Mouse (Mus musculus): ENCODE measurements around the gene Ablim2. TPM values are rescaled to one million over a fixed set of nuclear protein-coding genes. Genes with fewer than 3 reads are reported as not detected.

Ablim2 gene
- polyA plus RNA-seq, 1 experiment from 2014 or later: 0.09 TPM

DNA sequence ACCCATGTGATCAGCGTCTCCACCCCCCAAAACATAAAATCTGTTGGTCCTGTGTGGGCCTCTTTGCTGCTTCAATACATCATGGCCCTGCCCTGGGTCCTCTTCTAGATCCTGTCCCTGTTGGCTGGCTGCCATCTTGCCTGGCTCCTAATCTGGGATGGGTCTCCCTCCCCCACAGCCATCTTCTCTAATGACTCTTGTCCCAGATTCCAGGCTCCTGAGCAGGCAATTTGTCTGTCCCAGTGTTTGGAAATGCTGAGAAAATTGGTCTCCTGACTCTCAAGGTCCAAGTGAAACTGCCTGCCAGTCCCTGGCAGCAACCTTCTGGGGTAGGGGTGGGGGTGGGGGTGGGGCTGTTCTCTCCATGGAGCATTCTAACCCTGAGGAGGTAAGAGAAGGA, 37.8 kb upstream of the Ablim2 start:
- no peak for DNase-seq (ENCODE audit: low spot score)
- 81% methylated on average over 1 of the region's 1 CpGs for WGBS

DNA sequence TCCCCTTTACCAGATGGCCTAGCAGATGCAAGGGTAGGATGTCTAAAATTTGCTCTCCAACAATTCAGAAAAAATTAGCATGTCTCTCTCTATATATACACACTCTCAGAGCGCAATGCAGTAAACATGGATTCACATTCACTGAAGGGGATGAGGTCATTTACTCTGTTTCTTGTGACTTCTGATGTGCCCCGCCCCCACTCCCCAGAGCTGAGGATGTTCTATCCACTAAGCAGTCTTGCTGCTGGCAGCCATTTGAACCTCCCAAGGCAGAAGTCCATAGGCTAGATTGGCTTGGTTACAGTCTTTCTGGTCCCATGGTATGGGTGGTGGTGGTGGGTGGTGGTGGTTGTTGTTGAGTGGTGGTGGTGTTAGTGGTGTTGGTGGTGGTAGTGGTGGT, 35.7 kb upstream of the Ablim2 start:
- H3K4me2 ChIP-seq (ENCODE audit: low read depth, low read length, severe bottlenecking): no peak overlapping the region
- H3K9me3 ChIP-seq (ENCODE audit: control insufficient read depth, low read length): no peaks in the 10 kb centered on the region
- no peaks in the 10 kb centered on the region for H3K4me1 ChIP-seq (replicated peaks; ENCODE audit: control insufficient read depth, insufficient read depth, low read length)
- WGBS: 90% methylated on average over 2 of the region's 2 CpGs
- no peaks in the 10 kb centered on the region for H3K36me3 ChIP-seq (ENCODE audit: control insufficient read depth, insufficient read depth, low read length)
- H3K27ac ChIP-seq (ENCODE audit: low read depth, low read length): no peak overlapping the region
- no peak overlapping the region for H3K4me3 ChIP-seq (ENCODE audit: low read depth, low read length)
- DNase-seq (ENCODE audit: low spot score): no peak
- H3K9ac ChIP-seq (ENCODE audit: low read length): no peak overlapping the region
- ATAC-seq (replicated peaks; ENCODE audit: low FRiP score): no peak
- H3K27me3 ChIP-seq (ENCODE audit: control insufficient read depth, insufficient read depth, low read length): no peaks in the 10 kb centered on the region

More for the DNA sequence above, 37.8 kb upstream of the Ablim2 start:
- no peaks in the 10 kb centered on the region for H3K9me3 ChIP-seq (ENCODE audit: control insufficient read depth, low read length)
- H3K27me3 ChIP-seq (ENCODE audit: control insufficient read depth, insufficient read depth, low read length): no peaks in the 10 kb centered on the region
- no peak overlapping the region for H3K4me2 ChIP-seq (ENCODE audit: low read depth, low read length, severe bottlenecking)
- H3K4me3 ChIP-seq (ENCODE audit: low read depth, low read length): no peak overlapping the region
- H3K27ac ChIP-seq (ENCODE audit: low read depth, low read length): no peak overlapping the region
- ATAC-seq (replicated peaks; ENCODE audit: low FRiP score): no peak
- no peaks in the 10 kb centered on the region for H3K36me3 ChIP-seq (ENCODE audit: control insufficient read depth, insufficient read depth, low read length)
- H3K4me1 ChIP-seq (replicated peaks; ENCODE audit: control insufficient read depth, insufficient read depth, low read length): no peaks in the 10 kb centered on the region
- H3K9ac ChIP-seq (ENCODE audit: low read length): no peak overlapping the region

DNA sequence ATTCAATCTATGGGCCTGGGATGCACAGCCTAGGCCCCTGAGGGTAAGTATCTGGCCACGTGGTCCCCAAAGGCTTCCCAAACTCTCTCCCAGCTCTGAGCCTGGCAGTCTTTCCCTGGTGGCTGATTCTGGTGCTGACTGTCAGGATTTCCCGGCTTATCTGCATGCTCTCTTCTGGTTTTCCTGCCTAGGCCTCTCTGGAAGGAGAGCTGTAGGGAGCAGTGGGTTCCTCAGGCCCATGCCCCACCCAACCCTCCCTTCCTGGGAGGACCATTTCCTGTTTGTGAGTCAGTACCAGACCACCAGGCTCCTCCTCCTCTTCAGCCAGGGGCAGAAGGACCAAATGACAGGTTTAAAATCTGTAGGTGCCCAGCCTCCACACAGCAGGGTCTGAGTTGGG, 35.0 kb upstream of the Ablim2 start:
- Histone ChIP-seq H3K4me3 (ENCODE audit: low read depth, low read length) (no peak overlapping the region), H3K27ac (ENCODE audit: low read depth, low read length) (no peak overlapping the region), H3K4me2 (ENCODE audit: low read depth, low read length, severe bottlenecking) (no peak overlapping the region), H3K4me1 (replicated peaks; ENCODE audit: control insufficient read depth, insufficient read depth, low read length) (no peaks in the 10 kb centered on the region), H3K36me3 (ENCODE audit: control insufficient read depth, insufficient read depth, low read length) (no peaks in the 10 kb centered on the region), H3K9ac (ENCODE audit: low read length) (no peak overlapping the region), H3K27me3 (ENCODE audit: control insufficient read depth, insufficient read depth, low read length) (no peaks in the 10 kb centered on the region), H3K9me3 (ENCODE audit: control insufficient read depth, low read length) (no peaks in the 10 kb centered on the region)
- WGBS: 44% methylated on average over 2 of the region's 2 CpGs
- ATAC-seq (replicated peaks; ENCODE audit: low FRiP score) (no peak), DNase-seq (ENCODE audit: low spot score) (no peak)

DNA sequence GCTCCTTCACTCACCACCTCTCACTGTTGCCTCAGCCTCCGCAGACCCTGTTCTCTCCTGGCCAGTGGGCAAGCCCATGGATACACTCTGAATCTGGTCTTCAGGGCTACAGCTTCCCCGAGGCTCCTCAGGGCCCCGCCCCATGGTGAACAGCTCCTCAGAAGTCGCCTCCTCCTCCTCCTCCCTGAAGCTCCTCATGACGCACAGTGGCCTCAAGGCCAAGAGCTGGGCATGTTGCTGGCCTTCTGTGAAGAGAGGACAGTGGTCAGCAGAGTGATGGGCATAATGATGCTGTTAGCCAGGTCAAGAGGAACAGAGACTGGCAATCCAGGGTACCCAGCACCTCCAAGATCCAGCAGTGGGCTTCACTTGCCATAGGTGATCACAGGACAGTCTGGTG, 33.8 kb upstream of the Ablim2 start:
- no peaks in the 10 kb centered on the region for H3K27me3 ChIP-seq (ENCODE audit: control insufficient read depth, insufficient read depth, low read length)
- no peak overlapping the region for H3K9ac ChIP-seq (ENCODE audit: low read length)
- ATAC-seq (replicated peaks; ENCODE audit: low FRiP score): no peak
- no peak overlapping the region for H3K27ac ChIP-seq (ENCODE audit: low read depth, low read length)
- no peaks in the 10 kb centered on the region for H3K36me3 ChIP-seq (ENCODE audit: control insufficient read depth, insufficient read depth, low read length)
- H3K4me2 ChIP-seq (ENCODE audit: low read depth, low read length, severe bottlenecking): no peak overlapping the region
- H3K9me3 ChIP-seq (ENCODE audit: control insufficient read depth, low read length): no peaks in the 10 kb centered on the region
- 77% methylated on average over 4 of the region's 5 CpGs for WGBS
- no peaks in the 10 kb centered on the region for H3K4me1 ChIP-seq (replicated peaks; ENCODE audit: control insufficient read depth, insufficient read depth, low read length)
- no peak for DNase-seq (ENCODE audit: low spot score)
- no peak overlapping the region for H3K4me3 ChIP-seq (ENCODE audit: low read depth, low read length)

DNA sequence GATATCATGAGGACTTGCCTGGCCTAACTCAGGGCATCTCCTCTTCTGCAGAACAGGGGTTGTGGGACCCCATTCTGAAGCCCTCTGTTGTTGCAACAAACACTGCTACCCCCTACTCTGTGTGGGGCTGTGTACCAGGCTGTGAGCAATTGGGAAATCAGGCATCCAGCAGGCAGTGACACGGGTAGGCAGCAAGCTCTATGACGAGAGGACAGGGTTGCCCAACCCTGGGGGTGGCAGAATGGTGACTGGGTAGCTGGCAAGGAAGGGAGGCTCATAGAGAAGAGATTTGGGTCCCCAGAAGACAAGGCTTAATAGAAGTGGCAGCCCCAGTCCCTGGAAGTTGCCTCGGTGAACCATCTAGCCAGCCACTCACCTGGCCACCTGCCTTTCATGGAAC, 31.8 kb upstream of the Ablim2 start:
- H3K27me3 ChIP-seq (ENCODE audit: control insufficient read depth, insufficient read depth, low read length): no peaks in the 10 kb centered on the region
- H3K4me3 ChIP-seq (ENCODE audit: low read depth, low read length): no peak overlapping the region
- no peaks in the 10 kb centered on the region for H3K9me3 ChIP-seq (ENCODE audit: control insufficient read depth, low read length)
- H3K4me1 ChIP-seq (replicated peaks; ENCODE audit: control insufficient read depth, insufficient read depth, low read length): no peaks in the 10 kb centered on the region
- H3K27ac ChIP-seq (ENCODE audit: low read depth, low read length): no peak overlapping the region
- ATAC-seq (replicated peaks; ENCODE audit: low FRiP score) (no peak), DNase-seq (ENCODE audit: low spot score) (no peak)
- WGBS: 80% methylated on average over 3 of the region's 3 CpGs
- no peak overlapping the region for H3K4me2 ChIP-seq (ENCODE audit: low read depth, low read length, severe bottlenecking)
- H3K36me3 ChIP-seq (ENCODE audit: control insufficient read depth, insufficient read depth, low read length): no peaks in the 10 kb centered on the region
- no peak overlapping the region for H3K9ac ChIP-seq (ENCODE audit: low read length)

DNA sequence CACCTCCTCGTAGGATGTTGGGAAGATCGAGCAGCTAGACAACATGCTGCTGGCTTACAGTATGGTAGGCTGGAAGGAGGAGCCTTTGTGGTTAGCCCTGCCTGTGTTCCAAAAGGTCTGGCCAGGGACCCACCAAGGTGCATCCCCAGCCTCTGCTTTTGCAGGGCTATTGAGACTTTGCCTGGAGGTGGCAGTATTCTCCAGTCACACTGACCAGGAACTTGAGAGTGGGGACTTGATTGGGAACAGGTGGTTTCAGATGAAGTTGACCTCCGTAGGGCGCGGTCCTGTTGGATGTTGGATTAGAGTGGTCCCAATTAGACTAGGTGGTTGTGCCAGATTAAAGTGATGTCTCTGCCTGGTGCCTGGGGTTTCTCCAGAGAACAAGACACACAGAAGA, 30.2 kb upstream of the Ablim2 start:
- no peak for DNase-seq (ENCODE audit: low spot score)
- H3K4me3 ChIP-seq (ENCODE audit: low read depth, low read length): no peak overlapping the region
- no peaks in the 10 kb centered on the region for H3K9me3 ChIP-seq (ENCODE audit: control insufficient read depth, low read length)
- no peak overlapping the region for H3K27ac ChIP-seq (ENCODE audit: low read depth, low read length)
- 85% methylated on average over 5 of the region's 5 CpGs for WGBS
- no peaks in the 10 kb centered on the region for H3K36me3 ChIP-seq (ENCODE audit: control insufficient read depth, insufficient read depth, low read length)
- H3K27me3 ChIP-seq (ENCODE audit: control insufficient read depth, insufficient read depth, low read length): no peaks in the 10 kb centered on the region
- no peak for ATAC-seq (replicated peaks; ENCODE audit: low FRiP score)
- H3K4me2 ChIP-seq (ENCODE audit: low read depth, low read length, severe bottlenecking): no peak overlapping the region
- no peaks in the 10 kb centered on the region for H3K4me1 ChIP-seq (replicated peaks; ENCODE audit: control insufficient read depth, insufficient read depth, low read length)
- no peak overlapping the region for H3K9ac ChIP-seq (ENCODE audit: low read length)

DNA sequence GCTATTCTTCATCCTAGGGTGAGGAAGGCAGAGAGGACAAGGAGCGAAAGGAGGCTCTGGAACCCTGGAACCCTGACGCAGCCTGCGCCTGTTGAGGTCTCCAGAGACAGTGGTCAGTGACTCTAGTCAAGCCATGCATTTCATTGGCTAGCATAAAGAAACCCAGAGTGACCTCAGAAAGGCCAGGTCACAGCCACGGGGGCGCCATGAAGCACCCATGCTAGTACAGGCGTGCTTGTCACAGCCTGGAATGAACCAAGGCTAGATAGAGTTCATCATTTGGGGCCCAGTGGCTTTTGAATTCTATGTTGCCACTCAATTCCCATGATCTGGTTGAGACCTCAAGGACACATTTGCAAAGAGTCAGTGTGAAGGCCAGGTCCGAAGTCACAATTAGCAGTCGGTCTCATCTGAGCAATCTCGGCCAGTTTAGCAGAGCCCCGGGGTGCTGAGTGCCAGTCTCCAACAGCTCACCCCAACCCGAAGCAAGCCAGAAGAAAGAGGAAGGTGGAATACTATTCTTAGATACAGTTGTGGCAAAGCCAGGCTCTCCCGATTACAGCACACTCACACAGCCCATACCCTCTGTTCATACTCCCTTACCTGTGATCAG, 29.2 kb upstream of the Ablim2 start:
- Histone ChIP-seq H3K4me2 (ENCODE audit: low read depth, low read length, severe bottlenecking) (no peak overlapping the region), H3K9ac (ENCODE audit: low read length) (no peak overlapping the region), H3K36me3 (ENCODE audit: control insufficient read depth, insufficient read depth, low read length) (no peaks in the 10 kb centered on the region), H3K27ac (ENCODE audit: low read depth, low read length) (no peak overlapping the region), H3K4me3 (ENCODE audit: low read depth, low read length) (no peak overlapping the region), H3K4me1 (replicated peaks; ENCODE audit: control insufficient read depth, insufficient read depth, low read length) (no peaks in the 10 kb centered on the region), H3K9me3 (ENCODE audit: control insufficient read depth, low read length) (no peaks in the 10 kb centered on the region), H3K27me3 (ENCODE audit: control insufficient read depth, insufficient read depth, low read length) (no peaks in the 10 kb centered on the region)
- DNase-seq (ENCODE audit: low spot score) (no peak), ATAC-seq (replicated peaks; ENCODE audit: low FRiP score) (no peak)
- WGBS: 87% methylated on average over 12 of the region's 12 CpGs

DNA sequence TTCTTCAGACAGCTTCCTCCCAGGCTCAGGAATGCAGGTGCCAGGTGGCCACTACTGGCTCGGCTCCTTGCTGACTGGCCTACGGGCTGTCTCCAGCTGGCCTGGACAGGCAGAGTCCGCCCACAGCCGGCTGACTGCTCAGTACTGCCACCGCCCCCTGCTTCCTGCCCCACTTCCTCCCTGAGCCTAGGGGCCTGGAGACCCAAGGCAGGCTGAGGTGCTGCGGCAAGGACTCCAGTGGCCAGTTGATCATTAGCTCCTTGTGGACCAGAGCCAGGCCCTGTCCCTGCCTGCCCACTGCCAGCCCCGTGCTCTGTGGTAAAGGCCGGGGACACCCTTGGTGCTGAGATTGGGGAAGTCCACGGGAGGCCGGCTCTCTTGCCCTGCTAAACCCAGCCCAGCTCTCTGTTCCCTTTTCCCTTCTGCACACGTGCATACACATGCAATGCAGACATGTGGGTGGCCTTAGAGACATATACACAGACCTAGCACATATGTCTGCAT, 28.7 kb upstream of the Ablim2 start:
- Histone ChIP-seq H3K9ac (ENCODE audit: low read length) (no peak overlapping the region; the same call in 1 of the 2 replicates), H3K36me3 (ENCODE audit: control insufficient read depth, insufficient read depth, low read length) (no peaks in the 10 kb centered on the region), H3K4me1 (replicated peaks; ENCODE audit: control insufficient read depth, insufficient read depth, low read length) (no peaks in the 10 kb centered on the region), H3K4me3 (ENCODE audit: low read depth, low read length) (no peak overlapping the region), H3K4me2 (ENCODE audit: low read depth, low read length, severe bottlenecking) (no peak overlapping the region), H3K9me3 (ENCODE audit: control insufficient read depth, low read length) (no peaks in the 10 kb centered on the region), H3K27me3 (ENCODE audit: control insufficient read depth, insufficient read depth, low read length) (no peaks in the 10 kb centered on the region), H3K27ac (ENCODE audit: low read depth, low read length) (no peak overlapping the region)
- ATAC-seq (replicated peaks; ENCODE audit: low FRiP score) (no peak), DNase-seq (ENCODE audit: low spot score) (no peak)
- 64% methylated on average over 11 of the region's 11 CpGs for WGBS

DNA sequence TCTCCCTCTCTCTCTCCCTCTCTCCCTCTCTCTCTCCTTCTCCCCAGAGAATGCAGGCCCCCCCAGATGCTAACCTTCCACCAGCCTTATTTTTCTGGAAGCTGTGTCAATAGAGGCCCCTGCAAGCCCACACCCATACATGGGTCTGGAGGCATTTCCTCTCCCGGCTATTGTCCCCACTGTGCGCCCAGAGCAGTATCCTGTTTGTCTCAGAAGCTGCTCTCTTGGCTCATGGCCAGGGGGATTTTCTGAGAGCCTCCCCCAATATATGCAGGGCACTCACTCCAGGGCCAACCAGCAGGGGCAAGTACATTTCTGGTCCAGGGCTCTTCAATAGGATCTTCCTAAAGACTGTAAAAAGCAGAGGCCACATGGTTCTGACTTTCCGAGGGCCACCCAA, 27.8 kb upstream of the Ablim2 start:
- H3K9me3 ChIP-seq (ENCODE audit: control insufficient read depth, low read length): no peaks in the 10 kb centered on the region
- DNase-seq (ENCODE audit: low spot score): no peak
- ATAC-seq (replicated peaks; ENCODE audit: low FRiP score): no peak
- H3K27me3 ChIP-seq (ENCODE audit: control insufficient read depth, insufficient read depth, low read length): no peaks in the 10 kb centered on the region
- H3K4me1 ChIP-seq (replicated peaks; ENCODE audit: control insufficient read depth, insufficient read depth, low read length): no peaks in the 10 kb centered on the region
- no peaks in the 10 kb centered on the region for H3K36me3 ChIP-seq (ENCODE audit: control insufficient read depth, insufficient read depth, low read length)
- H3K27ac ChIP-seq (ENCODE audit: low read depth, low read length): no peak overlapping the region
- 91% methylated on average over 3 of the region's 3 CpGs for WGBS
- H3K4me2 ChIP-seq (ENCODE audit: low read depth, low read length, severe bottlenecking): no peak overlapping the region
- H3K4me3 ChIP-seq (ENCODE audit: low read depth, low read length): no peak overlapping the region
- no peak overlapping the region for H3K9ac ChIP-seq (ENCODE audit: low read length)
